Mouse (Mus musculus) kidney, embryonic 14.5 days (tissue): ENCODE measurements at regions not wholly inside any gene's neighbourhood (a gene's known extent, or its start where the extent isn't known, plus 50 kb on each side); places are given as distances from the start of the nearest gene placed in this dataset.

ENCODE experiments used
- ATAC-seq: fragments of 200-750 bp; cut with Nextera tagmentation; 2 replicates; pipeline ENCODE4 v1.8.0; 2017; ENCODE audit warnings: moderate number of reproducible peaks, mild to moderate bottlenecking, moderate TSS enrichment, moderate library complexity; ENCODE audit not compliant: low FRiP score, low TSS enrichment
- H3K27ac ChIP-seq: fragments of 300-500 bp; sonication (generic); 2 replicates; pipeline ENCODE4 v1.5.1; 2014; ENCODE audit warnings: low read depth, mild to moderate bottlenecking, low read length, moderate library complexity, mixed read lengths
- H3K27me3 ChIP-seq: fragments of 300-500 bp; sonication (generic); 2 replicates; pipeline ENCODE4 v1.6.1; 2014; ENCODE audit warnings: mild to moderate bottlenecking, low read length; ENCODE audit not compliant: control insufficient read depth, insufficient read depth
- H3K36me3 ChIP-seq: fragments of 300-500 bp; sonication (generic); 2 replicates; pipeline ENCODE4 v1.6.1; 2014; ENCODE audit warnings: low read length, mixed read lengths; ENCODE audit not compliant: control insufficient read depth, insufficient read depth
- H3K4me1 ChIP-seq: fragments of 300-500 bp; sonication (generic); 2 replicates; pipeline ENCODE4 v1.6.1; 2014; ENCODE audit warnings: low read length, mixed read lengths; ENCODE audit not compliant: control insufficient read depth, insufficient read depth
- H3K4me2 ChIP-seq: fragments of 300-500 bp; sonication (generic); replicated peaks from 2 replicates; pipeline ENCODE4 v1.6.1; 2014; ENCODE audit warnings: low read depth, mild to moderate bottlenecking, low read length
- H3K4me3 ChIP-seq: fragments of 300-500 bp; sonication (generic); 2 replicates; pipeline ENCODE4 v1.5.1; 2014; ENCODE audit warnings: mild to moderate bottlenecking, low read length
- H3K9ac ChIP-seq: fragments of 300-500 bp; sonication (generic); 2 replicates; pipeline ENCODE4 v1.6.1; 2014; ENCODE audit warnings: low read depth, mild to moderate bottlenecking, low read length, moderate library complexity
- H3K9me3 ChIP-seq: fragments of 300-500 bp; sonication (generic); 2 replicates; pipeline ENCODE4 v1.6.1; 2016; ENCODE audit warnings: low read length; ENCODE audit not compliant: control insufficient read depth
- WGBS: fragments of 180-500 bp; shearing (Covaris S2); extraction: QIAGEN DNeasy Blood & Tissue Kit; methylation state at CpG from one replicate; pipeline ENCODE4 v1.1.7; 2014; 5-methylcytosine and 5-hydroxymethylcytosine counted together

DNA sequence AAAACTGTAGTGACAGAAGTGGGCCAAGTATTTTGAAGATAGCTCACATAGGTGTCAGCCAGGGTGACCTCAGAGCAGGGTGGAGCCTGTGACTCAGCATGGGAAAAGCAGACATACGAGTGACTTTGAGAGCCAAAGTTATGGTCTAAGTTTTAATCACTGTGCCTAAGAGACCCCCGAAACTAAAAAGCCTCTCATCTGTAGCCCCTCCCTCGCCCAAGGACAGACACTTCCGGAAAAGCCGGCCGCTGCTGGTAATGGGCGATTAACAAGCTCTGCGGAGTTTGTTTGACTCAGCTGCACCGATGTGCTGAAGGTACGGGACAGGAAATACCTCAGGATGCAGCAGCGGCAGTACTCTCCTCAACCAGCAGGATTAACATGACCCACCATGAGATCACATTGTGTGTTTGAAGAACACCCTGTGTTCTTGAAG lies 182.1 kb upstream of the Foxn2 start:
- Histone ChIP-seq H3K9ac (no peak overlapping the region), H3K4me1 (no peaks in the 10 kb centered on the region), H3K9me3 (no peaks in the 10 kb centered on the region), H3K4me3 (no peak overlapping the region), H3K27me3 (no peaks in the 10 kb centered on the region), H3K36me3 (no peaks in the 10 kb centered on the region), H3K4me2 (no peak overlapping the region), H3K27ac (no peak overlapping the region)
- ATAC-seq: no peak
- WGBS: 80% methylated on average over 11 of the region's 11 CpGs

GRCm38 (mm10) chr17:88260176-88260575 lies 180.3 kb upstream of the Foxn2 start:
- no peaks in the 10 kb centered on the region for H3K4me1 ChIP-seq
- no peaks in the 10 kb centered on the region for H3K36me3 ChIP-seq
- 92% methylated on average over 7 of the region's 7 CpGs for WGBS
- no peak for ATAC-seq
- no peak overlapping the region for H3K4me2 ChIP-seq
- H3K9ac ChIP-seq: no peak overlapping the region
- H3K9me3 ChIP-seq: no peaks in the 10 kb centered on the region
- no peak overlapping the region for H3K27ac ChIP-seq
- no peak overlapping the region for H3K4me3 ChIP-seq
- no peaks in the 10 kb centered on the region for H3K27me3 ChIP-seq

- no peak for ATAC-seq
- 48% methylated on average over 6 of the region's 6 CpGs for WGBS
- H3K27me3 ChIP-seq: no peaks in the 10 kb centered on the region
- H3K4me2 ChIP-seq: no peak overlapping the region
- H3K4me1 ChIP-seq: no peaks in the 10 kb centered on the region
- H3K9ac ChIP-seq: no peak overlapping the region
- no peaks in the 10 kb centered on the region for H3K36me3 ChIP-seq
- H3K4me3 ChIP-seq: no peak overlapping the region
- no peak overlapping the region for H3K27ac ChIP-seq
- no peaks in the 10 kb centered on the region for H3K9me3 ChIP-seq
Measured at GRCm38 (mm10) chr17:88260826-88261225, 179.7 kb upstream of the Foxn2 start.

GRCm38 (mm10) chr17:88261556-88261955 lies 179.0 kb upstream of the Foxn2 start:
- Histone ChIP-seq H3K4me2 (no peak overlapping the region), H3K36me3 (no peaks in the 10 kb centered on the region), H3K9ac (no peak overlapping the region), H3K4me3 (no peak overlapping the region), H3K4me1 (no peaks in the 10 kb centered on the region), H3K27me3 (no peaks in the 10 kb centered on the region), H3K9me3 (no peaks in the 10 kb centered on the region), H3K27ac (no peak overlapping the region)
- no peak for ATAC-seq
- 57% methylated on average over 8 of the region's 8 CpGs for WGBS

DNA sequence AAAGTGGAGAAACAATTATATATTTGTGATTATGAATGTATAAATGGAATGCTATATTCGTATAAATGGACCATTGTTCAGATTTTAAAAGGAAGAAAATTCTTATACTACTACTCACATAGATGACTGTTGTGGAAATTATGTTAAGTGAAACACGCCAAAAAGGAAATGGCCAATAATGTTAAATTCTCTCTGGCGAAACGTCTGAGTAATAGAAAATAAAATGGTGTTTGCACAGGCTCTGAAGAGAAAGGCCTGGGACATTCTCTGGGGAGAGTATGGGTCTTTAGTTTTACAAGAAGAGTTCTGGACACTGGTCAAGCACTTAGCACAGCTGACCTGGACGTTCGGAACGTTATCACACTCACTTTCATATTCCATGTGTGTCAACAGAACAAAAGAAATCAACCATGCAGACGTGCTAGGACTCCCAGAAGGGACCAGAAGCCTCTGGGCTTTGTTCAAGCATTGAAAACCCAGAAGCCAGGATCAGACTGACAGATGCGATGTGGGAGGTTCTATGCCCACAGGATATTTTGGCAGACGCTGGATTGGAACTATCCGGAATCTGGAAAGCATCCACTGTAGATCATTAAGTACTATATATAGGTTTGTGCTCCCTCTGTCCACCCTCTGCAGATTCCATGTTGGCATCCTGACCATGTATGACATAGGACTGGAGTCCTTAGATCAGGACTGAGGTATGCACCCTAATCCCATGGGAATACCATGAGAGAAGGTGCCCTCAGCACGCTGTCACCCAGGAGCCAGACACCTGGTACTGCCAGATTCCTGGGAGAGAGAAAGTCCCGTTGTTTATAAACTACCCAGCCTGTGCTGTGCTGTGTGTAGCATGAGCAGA lies 178.0 kb upstream of the Foxn2 start:
- Histone ChIP-seq H3K4me1 (no peaks in the 10 kb centered on the region), H3K9ac (no peak overlapping the region), H3K36me3 (no peaks in the 10 kb centered on the region), H3K9me3 (peaks cover 3% of the 10 kb centered on the region), H3K27ac (no peak overlapping the region), H3K27me3 (no peaks in the 10 kb centered on the region), H3K4me2 (no peak overlapping the region), H3K4me3 (no peak overlapping the region)
- no peak for ATAC-seq
- 78% methylated on average over 13 of the region's 13 CpGs for WGBS

DNA sequence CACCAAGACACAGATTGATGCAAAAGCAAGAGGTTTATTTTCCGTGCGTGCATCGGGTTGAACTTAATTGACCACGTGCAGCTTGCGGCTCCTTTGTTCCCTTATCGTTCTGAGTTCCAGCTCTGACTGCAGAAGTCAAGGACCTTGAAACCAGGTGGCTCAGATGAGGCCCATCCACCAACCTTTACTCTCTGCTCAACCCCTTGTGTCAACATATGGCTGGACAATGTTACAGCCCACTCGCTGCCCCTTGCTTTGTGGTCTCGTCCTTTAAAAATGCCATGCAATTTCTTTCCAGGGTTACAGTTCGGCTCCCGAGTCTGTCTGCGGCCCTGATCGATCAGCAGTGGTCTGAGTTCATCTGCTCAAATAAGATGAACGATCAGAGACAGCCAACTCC lies 175.2 kb upstream of the Foxn2 start:
- Histone ChIP-seq H3K4me1 (no peaks in the 10 kb centered on the region), H3K4me3 (no peak overlapping the region), H3K36me3 (no peaks in the 10 kb centered on the region), H3K9ac (no peak overlapping the region), H3K4me2 (no peak overlapping the region), H3K27ac (no peak overlapping the region), H3K9me3 (peaks cover 5% of the 10 kb centered on the region), H3K27me3 (no peaks in the 10 kb centered on the region)
- 71% methylated on average over 13 of the region's 13 CpGs for WGBS
- ATAC-seq: no peak

- no peak for ATAC-seq
- WGBS: 90% methylated on average over 8 of the region's 8 CpGs
- Histone ChIP-seq H3K9ac (no peak overlapping the region), H3K27ac (no peak overlapping the region), H3K9me3 (peaks cover 5% of the 10 kb centered on the region), H3K4me2 (no peak overlapping the region), H3K4me1 (no peaks in the 10 kb centered on the region), H3K36me3 (no peaks in the 10 kb centered on the region), H3K4me3 (no peak overlapping the region), H3K27me3 (no peaks in the 10 kb centered on the region)
Measured at GRCm38 (mm10) chr17:88268216-88268615, 172.3 kb upstream of the Foxn2 start.

- no peaks in the 10 kb centered on the region for H3K4me1 ChIP-seq
- no peak overlapping the region for H3K4me3 ChIP-seq
- no peak overlapping the region for H3K27ac ChIP-seq
- 95% methylated on average over 14 of the region's 14 CpGs for WGBS
- H3K36me3 ChIP-seq: no peaks in the 10 kb centered on the region
- no peak overlapping the region for H3K4me2 ChIP-seq
- no peak for ATAC-seq
- H3K27me3 ChIP-seq: no peaks in the 10 kb centered on the region
- H3K9ac ChIP-seq: no peak overlapping the region
- H3K9me3 ChIP-seq: peaks cover 5% of the 10 kb centered on the region
Measured at GRCm38 (mm10) chr17:88268802-88269201, 171.7 kb upstream of the Foxn2 start.

- Histone ChIP-seq H3K9me3 (peaks cover 5% of the 10 kb centered on the region), H3K4me2 (no peak overlapping the region), H3K4me1 (0 out of 2 replicates have a peak, but pooled peaks cover 6% of the 10 kb centered on the region), H3K4me3 (no peak overlapping the region), H3K27me3 (no peaks in the 10 kb centered on the region), H3K27ac (no peak overlapping the region), H3K9ac (no peak overlapping the region), H3K36me3 (no peaks in the 10 kb centered on the region)
- ATAC-seq: no peak
- WGBS: 79% methylated on average over 5 of the region's 5 CpGs
Measured at GRCm38 (mm10) chr17:88270896-88271295, 169.6 kb upstream of the Foxn2 start.
